Mouse (Mus musculus) brain, embryonic 18.5 days (tissue): ENCODE results near the gene Cilp.
"Not testable (repeated sequence)": the region's sequence is repeated elsewhere in the genome, so short reads cannot be mapped to it uniquely, and the experiment has no call there.

Experiments used
- DNase-seq: peaks from one replicate; pipeline ENCODE4 v3.0.0-alpha.2; 2012; ENCODE audit warnings: low read depth, low spot score

The Cilp gene

GRCm38 (mm10) chr9:65264959-65265358 lies at the start of gene Cilp:
Gene Cilp, plus strand, starts transcription at chr9:65265180.
- no peak for DNase-seq

- no peak for DNase-seq
These were observed 49.4 kb upstream of the Cilp start for GRCm38 (mm10) chr9:65215494-65216126.

DNA sequence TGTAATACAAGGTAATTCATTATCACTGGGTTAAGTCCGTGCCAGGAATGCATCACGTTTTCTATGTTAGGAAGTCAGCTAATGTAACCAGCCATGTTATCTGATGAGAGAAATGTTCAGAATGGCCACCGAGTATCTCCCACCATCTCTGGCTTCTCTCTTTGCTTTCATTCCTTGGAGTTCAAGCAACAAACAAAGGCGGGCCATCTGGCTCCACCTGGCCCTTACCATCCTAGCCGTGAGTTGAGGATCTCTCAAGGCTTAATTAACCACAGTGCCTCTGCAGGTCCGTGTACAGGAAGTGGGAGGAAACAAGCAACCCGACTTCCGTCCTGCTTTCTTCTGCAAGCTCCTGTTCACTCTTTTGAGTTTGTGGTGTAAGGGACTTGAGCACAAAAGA lies 48.0 kb upstream of the Cilp start:
- DNase-seq = no peak

DNA sequence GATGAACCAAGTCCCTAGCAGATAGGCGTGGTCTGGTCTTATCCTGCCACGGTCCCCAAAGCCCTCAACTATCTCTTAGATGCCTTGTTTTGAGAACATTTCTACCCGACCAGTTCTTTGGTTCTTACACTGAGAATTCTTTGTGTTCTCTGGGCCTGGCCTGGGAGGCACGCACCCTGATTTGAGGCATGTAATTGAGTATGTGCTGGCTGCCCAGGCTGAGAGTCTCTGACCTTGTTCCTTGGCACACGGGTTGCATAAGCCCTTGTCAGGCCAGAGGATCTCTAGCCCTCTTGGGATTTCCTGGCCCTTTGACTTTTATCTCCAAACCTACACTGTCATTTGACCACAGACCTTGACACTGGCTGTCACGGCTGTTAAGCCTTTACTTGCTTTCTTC lies 47.3 kb upstream of the Cilp start:
- no peak for DNase-seq

GRCm38 (mm10) chr9:65218916-65219315 lies 46.1 kb upstream of the Cilp start:
- no peak for DNase-seq

- not testable (repeated sequence) for DNase-seq
These were observed 44.6 kb upstream of the Cilp start for GRCm38 (mm10) chr9:65220398-65220797.

DNA sequence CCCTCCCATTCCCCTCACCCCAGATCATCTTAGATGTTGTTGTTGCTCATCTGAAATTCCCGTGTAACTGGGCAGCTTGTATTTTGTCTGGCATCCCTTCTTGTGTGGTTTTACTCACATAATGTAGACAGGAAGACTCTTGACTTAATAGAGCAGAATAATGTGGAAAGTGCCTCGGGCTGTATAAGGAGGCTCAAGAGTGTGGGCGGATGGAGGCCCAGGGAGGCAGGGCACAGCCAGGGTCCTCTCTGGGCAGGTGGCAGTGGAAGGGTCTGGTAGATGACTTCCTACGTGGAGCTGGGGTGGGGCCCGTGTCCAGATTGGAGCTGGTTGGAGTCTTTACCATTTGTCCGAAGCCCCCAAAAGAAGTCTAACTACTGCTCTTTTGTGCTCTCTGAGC lies 41.1 kb upstream of the Cilp start:
- no peak for DNase-seq

DNA sequence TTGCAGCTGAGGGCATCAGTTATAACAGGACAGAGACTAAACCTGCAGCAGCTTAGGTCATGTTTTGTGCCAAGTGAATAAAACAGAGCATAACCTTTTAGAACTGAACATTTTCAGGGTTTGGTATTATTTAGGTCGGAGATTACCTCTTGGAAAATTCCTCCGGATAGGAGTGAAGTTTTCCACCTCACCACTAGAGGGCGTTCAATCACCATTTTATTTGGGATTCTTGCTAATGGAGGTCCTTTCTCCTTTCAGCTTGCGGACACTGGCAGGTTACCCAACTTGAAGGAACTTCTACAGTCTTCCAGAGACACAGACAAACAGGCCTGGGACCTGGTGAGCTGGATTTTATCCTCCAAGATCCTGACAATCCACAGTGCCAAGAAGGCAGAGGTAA lies 39.2 kb upstream of the Cilp start:
- no peak for DNase-seq

- DNase-seq = no peak
These were observed 34.7 kb upstream of the Cilp start for GRCm38 (mm10) chr9:65230250-65230649.

- DNase-seq = no peak
These were observed 33.7 kb upstream of the Cilp start for GRCm38 (mm10) chr9:65231284-65231683.

GRCm38 (mm10) chr9:65233243-65233985 lies 31.6 kb upstream of the Cilp start:
- no peak for DNase-seq

GRCm38 (mm10) chr9:65234734-65235133 lies 30.2 kb upstream of the Cilp start:
- no peak for DNase-seq

DNA sequence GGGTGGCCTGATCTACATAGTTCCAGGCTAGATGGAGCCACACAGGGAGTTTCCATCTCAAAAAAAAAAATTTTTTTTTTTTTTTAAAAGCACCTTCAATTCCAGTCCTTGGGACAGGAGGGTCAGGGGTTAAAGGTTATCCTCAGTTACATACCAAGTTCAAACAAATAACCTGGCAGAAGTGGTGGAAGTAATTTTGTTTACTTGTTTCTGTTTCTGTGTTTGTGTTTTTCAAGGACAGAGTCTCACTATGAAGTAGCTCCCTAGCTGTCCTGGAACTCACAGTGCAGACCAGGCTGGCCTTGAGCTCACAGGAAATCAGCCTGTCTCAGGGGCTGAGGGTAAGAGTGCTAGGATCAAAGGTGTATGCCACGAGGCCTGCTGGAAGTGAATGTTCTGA lies 29.4 kb upstream of the Cilp start:
- DNase-seq = no peak

DNA sequence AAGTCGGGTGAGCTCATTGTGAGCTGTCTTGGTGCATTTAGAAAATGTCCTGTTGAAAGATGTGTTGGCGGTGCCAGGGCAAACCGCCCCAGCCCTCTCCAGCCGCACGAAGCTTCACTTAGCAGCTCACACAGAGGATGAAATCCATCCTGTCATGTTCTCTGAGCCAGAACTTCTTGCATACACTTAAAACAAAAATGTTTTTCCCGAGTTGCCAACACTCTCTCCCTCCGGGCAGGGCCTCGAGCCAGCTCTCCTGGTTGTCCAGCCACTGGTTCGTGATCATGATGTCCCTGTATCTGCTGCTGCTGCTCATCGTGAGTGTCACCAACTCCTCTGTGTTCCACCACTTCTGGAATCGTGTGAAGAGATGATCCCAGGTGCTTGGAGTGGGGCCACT lies 27.4 kb upstream of the Cilp start:
- DNase-seq = no peak

DNA sequence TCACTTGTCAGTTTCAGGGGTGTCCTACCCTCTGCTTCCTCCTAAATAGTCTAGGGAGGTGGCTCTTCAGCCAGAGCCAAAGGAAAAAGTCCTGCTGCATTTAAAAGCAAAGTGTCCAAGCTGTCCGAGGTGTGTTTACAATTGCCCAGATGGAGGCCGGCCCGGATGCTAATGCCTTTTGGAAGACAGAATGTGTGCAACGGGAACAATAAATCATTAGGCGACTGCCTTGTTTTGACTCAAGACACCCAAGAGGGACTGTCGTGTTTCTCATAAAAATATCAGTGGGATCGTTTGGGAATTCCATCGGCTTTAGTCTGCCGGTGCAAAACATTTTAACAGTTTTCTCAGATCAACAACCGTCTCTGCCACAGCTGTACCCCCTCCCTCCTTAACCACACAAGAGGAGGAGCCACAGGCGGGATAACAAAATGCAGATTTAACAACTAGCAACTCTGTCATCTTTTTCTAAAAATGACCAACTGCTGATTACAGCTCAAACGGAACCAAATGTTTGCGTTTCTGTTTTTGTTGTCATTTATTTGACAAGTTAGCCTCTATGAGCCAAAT lies 26.7 kb upstream of the Cilp start:
- DNase-seq = no peak

GRCm38 (mm10) chr9:65239176-65239575 lies 25.8 kb upstream of the Cilp start:
- no peak for DNase-seq

GRCm38 (mm10) chr9:65239731-65240130 lies 25.2 kb upstream of the Cilp start:
- no peak for DNase-seq

GRCm38 (mm10) chr9:65240587-65240986 lies 24.4 kb upstream of the Cilp start:
- no peak for DNase-seq

DNA sequence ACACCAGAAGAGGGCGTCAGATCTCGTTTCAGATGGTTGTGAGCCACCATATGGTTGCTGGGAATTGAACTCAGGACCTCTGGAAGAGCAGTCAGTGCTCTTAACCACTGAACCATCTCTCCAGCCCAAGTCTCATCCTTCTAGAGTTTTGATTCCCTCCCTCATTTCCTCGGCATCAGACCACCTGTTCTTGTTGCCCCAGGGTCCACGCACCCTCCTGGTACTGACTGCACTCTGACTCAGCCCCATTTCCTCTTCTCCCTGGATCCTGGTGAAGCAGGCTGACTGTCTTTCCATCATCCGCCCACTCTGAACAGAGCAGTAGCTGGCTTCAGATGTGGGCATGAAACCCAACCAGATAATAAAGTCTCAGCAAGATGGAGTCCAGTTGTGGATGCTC lies 23.0 kb upstream of the Cilp start:
- no peak for DNase-seq

GRCm38 (mm10) chr9:65243249-65243648 lies 21.7 kb upstream of the Cilp start:
- DNase-seq = no peak

- no peak for DNase-seq
These were observed 20.8 kb upstream of the Cilp start for GRCm38 (mm10) chr9:65244036-65244806.
